Mouse (Mus musculus): ENCODE data around the gene Mark1.

Mark1 gene

DNA sequence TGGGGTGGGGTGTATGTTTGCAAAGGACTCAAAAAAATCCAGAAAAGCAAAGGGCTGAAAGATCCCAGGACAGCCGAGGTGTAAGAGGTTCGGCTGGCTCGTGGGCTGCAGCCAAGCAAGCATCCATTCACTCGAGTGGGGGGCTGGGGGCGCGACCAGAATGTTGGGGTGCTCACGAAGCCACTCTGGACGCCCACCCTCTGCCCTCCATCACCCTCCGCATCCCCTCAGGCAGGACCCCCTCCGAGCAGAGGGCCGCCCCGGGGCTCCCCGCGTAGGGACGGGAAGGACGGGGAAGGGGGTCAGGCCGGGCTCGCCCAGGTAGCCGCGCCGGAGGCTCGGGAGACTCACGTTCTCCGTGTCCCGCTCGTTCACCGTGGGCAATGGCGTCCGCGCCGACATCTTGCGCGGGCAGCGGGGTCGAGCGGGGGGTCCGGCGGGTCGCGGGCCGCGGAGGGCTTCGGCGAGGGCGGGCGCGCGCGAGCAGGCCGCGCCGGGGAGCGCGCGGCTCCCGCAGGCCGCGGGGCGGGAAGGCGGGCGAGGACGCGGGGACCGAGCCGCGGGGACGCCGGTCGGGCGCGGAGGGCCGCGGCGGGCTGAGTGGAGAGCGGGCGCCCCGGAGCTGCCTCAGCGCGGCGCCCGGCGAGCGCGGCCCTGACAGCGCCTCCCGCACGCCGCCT, at the start of gene Mark1:
Mark1 (minus strand) TSS at position 500 of the 680 bp plus-strand sequence.
- DNase-seq, result no peak

DNA sequence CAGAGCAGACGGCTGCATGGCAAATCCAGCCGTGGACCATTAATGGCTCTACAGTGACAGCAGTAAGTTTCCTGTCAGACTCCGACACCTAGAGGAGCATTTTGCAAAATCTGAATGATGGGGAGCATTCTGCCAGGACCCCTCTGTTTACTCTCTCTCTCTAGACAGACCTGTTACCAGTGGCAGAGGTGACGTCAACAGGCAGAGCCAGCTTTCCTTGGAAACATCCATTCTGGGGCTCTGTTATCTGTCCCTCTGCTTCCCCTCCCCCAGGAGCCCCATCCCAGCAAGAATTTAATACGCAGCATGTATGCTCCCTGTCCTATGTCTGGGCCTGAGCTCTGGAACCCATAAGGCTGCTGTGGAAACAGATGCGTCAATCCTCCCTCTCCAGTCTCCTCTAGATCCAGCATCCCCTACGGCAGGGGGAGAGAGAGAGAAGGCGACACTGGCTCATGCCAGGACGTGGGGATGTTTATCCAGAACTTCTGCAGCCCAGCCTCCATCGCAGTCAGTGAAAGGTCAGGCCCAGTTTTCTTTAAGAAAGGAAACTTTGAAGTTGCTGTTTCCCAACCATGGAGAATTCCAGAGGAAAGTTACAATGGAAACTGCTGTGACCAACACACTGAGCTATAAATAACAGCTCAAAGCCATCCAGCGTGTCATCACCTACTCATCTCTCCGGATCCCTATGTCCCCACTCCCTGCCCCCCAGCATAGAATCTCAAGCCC, 48.3 kb upstream of the Mark1 start:
- DNase-seq, result no peak

DNA sequence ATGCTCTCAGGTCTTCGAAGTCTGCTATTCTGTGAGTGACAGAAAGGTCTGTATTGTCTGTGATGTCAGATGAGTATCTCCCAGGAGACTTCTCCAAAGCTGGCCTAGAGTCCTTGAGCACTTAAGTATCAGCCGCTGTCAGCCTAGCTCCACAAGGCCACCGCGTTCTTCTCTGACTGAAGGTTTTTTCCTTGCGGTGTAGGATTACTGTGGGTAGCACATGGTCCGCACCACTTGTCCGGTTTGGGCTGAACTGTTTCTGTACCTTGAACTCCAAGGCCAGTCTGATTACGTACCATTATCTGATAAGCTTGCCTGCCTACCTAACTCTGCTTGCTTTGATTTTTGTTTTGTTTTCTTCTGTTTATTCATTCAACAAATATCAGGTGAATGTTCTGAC, 47.1 kb upstream of the Mark1 start:
- no peak for DNase-seq

DNA sequence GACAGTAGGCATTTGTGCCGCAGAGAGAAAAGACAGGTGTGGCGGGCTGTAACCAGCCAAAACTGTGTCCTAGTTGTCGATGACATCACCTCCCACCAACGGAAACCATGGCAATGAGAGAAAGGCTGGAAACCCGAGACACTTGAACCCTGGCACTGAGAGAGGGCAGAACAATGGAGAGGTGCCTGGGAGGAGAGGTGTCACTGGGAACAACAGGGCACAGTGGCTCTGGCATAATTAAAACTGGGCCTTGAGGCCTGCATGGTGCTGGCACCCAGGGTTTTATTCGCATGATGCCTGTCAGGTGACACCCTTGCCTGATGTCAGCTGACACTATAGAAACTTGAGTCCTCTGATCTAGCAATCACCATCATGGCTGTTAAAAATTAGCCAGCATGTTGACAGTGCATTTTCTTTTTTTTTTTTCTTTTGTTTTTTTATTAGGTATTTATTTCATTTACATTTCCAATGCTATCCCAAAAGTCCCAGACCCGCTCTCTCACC, 38.9 kb upstream of the Mark1 start:
- DNase-seq, result no peak

DNA sequence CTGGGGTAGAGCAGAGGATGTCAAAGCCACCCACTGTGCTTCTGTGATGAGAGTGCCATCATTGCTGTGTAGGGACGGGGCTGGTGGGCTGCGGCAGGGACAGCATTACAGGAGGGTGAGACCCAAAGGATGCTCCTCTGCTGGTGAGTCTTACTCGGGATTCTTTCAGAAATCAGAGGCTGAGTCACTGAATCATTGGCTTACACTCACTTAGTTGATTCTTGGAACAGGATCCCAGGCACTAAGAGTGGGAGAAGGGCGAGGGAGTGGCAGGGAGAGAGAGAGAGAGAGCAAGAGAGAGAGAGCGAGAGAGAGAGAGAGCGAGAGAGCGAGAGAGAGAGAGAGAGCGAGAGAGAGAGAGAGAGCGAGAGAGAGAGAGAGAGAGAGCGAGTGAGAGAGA, 31.2 kb upstream of the Mark1 start:
- DNase-seq, result no peak

DNA sequence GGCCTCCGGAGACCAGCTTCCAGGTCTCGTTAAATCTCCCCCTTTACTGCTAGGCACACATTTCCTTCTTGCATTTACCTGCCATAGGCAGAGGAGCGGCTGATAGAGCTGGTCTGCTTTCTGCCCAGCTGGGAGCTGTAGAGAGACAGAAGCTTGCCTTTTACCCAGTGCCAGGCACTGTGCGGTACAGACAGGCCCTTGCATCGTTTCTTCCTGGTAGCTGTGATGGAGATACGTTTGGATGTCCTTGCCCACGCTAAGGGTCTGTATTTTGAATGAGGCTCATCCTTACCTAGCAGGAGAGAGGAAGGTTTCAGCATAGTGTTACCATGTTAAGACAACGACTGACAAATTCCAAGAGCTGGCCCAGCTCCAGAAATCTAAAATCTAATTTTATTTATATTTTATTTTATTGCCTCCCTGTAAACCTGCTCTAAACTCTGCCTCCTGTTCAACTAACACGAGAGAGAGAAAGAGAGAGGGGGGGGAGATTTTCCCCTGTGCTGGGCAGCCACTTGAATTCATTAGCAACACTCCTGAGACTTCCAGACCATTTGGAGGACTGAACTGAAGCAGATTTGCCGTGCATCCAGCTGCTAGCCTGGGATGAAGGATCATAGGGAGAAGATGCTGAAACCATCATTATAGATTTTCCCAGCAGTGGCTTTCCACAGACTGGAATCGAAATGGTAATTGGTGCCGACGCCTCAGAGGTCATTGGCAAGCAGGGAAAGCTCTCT, 21.2 kb upstream of the Mark1 start:
- DNase-seq, result no peak

DNA sequence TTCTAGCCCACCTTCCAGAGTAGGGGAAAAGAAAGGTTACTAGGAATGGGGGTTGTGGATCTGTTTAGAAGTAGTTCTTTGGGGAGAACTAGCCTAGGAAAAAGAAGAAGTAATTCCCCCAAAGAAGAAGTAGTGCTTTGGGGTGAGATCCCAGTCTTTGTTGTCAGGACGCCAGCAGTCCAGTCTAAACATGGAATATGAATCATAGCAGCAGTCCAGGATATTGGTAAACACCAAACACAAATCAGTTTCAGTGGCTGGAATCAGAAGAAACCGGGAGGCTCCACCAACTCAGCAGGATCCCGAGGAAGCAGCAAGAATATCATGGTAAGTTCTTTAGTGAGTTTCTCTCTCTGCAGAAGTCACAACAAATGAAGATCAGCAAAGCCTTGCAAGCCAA, 13.2 kb upstream of the Mark1 start:
- no peak for DNase-seq

DNA sequence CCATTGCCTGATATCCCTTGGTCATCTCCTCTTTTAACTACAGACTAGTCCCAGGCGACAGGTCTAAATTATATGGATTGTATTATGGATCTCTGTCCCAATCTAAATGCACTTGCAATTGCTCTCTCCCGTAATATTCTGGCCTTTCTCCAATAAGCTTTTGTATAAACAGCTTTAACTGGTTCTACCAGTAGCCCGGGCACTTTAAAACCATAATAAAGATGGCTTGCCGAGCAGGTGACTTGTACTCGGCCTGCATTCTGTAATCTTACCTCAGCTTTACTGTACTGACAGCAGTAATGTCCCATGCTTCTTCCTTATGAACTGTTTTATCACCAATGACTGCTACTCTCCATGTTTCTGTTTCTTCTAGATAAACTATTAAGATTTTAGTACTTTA, 7.7 kb upstream of the Mark1 start:
- DNase-seq, result no peak

DNA sequence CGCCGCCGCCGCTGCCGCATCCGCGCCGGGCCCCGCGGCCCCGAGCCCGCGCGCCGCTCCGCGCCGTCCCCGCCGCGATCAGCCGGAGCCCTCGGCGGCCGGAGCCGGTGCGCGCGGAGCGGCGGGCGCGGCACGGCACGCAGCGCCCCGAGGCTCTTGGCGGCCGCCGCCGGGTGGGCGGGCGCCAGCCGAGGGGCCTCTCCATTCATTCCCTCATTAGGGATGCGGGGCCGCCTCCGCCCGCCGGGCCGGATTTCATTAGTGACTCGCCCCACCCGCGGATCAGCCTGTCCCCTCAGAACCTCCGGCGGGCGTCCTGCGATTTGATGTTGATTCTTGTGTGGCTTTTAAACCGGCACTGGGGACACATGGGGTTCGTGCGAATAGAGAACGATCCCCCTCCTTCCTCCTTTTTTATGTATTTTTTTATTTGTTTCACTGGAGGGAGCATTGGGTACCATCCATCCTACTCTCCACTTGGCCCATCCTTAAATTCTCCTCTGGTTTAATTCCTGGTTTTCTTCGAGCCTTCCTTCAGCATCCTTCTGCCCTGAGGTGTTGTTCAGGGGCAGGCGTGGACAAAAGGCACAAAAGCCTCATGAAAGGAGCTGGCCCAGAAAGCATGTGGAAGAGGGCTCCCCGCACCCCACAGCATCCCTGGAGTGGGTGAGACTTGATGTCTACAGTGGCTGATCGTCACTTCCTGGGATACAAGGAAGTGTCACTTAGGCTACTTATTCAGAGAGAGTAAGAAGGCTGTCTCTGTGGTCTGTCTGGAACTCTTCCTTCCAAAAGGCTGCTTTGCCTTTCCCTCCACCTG, 620 bp upstream of the Mark1 start:
- no peak for DNase-seq

DNA sequence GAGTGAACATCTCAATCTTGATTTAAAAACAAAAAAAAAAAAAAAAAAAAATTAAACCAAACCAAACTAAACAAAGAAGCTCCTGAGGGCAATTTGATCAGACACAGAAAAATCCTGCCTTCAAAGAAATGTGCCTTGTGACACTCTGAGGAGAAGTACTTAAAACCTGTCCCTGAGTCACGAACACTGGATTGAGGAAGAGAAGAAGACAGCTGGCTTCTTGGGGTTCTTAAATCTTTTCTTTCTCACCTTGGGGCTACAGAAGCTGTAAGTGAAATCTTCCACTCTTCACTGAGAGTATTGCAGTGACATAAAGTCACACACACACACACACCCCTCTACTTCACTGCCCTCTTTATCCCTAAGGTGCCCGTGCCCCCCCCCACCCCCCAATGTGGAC, 739 bp downstream of the Mark1 start:
- no peak for DNase-seq

DNA sequence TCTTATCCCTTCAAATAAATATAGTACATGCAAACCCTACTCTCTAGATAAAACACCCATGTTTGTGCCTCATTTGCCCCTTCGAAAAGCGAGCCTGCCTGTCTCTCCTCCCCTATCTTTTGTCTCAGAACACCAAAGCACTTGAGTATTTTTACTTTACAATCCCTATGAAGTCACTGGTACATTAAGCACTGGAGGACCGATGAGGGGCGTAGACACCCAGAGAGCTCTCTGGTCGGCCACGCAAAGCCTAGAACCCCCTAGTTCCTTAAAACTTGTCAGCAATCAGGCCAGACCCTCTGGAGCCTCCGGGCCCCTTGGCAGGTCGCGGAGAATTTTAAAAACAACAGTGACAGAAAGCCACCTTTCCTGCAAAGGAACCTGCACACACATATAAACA, 1.2 kb downstream of the Mark1 start:
- no peak for DNase-seq

DNA sequence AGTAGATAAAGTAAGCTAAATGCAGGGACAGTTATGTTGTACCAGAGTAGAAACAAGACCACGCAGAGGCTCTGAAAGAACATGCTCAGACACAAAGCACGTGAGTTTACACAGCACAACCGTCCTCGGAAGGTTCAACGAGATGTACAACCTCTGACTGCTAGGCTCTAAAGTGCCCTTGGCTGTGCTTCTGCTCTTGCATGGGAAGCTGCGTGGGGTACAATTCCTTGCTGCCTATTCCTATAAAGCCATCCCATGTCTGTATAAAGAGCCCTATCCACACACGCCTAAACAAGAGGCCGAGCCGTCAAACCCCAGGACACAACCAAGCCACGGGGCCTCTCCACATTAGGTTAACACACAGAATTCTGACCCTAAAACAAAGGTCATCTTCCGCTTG, 1.9 kb downstream of the Mark1 start:
- DNase-seq, result no peak

DNA sequence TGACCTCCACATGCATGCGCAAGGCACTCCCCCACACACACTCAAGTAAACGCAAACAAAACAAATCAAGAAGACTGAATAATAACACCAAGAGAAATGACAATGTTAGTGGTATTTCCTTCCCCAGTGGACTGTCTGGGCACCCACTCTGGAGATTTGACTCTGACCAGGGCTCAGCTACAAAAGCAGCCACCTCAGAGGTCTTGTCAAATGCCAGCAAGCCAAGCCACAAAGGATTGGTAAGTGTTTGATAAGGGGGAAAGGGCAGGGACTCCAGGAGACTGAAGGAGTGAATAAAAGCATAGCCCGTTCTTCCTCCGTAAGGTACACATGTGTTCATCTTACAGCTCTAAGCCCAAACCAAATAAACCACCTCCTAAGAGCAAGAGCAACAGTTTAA, 4.0 kb downstream of the Mark1 start:
- no peak for DNase-seq

DNA sequence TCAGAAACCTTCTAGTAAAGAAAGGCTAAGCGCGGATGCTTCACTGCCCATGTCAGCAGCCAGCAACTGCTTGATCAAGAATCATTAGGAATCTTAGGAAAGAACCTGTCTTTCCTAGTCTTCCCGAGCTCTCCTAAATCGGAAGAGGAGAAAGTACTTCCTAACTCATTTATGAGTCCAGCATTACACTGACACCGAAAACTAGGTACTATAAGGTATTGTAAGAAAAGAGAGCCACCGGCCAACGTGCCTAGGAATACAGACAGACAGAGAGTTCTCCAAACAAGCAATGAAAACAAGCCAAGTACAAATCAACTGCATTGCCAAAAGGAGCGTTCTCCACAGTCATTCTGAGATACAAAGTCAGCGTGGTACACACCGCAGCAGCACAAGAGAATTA, 8.2 kb downstream of the Mark1 start:
- DNase-seq, result no peak

DNA sequence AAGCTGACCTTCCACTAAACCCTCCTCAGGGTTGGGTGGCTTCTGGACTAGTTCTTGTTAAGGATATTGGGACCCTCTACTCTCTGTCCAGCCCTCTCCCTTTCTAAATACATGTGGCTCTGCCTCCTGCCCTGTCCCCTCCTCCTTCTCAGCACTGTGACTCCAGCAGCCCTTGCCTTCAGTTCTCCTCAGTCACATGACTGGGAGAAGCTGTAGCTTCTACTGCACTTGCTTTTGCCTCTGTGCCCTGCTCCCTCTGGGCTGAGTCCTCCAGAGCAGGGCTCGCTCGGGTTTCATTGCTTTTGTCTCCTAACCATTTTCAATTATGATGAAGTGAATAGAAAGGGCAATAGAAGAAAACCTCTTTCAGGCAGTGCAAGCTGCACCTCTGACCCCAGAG, 12.6 kb downstream of the Mark1 start:
- DNase-seq, result no peak

DNA sequence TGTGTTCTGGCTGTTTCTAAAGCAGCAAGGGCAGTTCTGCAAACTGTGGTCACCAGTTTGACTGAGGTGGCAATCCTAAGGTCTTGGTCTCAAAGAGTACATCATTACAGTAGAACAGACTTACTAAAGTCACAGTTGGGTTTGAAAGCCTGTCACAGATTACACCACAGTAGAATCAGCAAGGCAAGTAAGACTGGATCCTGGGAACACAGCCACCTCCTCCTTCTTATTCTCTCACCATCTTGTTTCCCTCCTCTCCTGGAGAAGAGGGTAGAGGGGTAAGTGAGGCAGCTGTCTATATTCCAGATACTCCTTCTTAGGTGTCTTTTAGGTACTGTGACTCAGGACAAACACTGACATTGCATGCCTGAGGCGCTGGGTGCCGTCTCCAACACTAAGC, 14.6 kb downstream of the Mark1 start:
- no peak for DNase-seq

DNA sequence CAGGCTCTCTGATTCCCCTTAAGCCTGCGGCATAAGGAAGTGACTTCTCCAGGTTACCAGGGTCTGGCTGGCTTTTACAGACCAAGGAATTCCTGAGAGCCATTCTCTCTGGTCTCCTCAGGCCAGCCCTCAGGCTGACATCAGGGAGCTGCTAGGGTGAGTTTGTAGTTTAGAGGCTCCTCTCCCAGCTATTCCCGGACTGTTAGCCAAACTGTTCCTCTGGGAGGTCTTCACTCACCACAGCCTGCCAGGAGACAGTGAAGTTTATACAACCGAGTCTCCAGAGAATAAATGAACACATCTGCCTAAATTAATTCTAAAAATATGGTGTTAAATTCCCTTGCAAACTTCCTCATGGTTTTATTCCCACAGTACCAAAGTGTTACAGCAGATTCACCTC, 15.6 kb downstream of the Mark1 start:
- DNase-seq, result no peak

DNA sequence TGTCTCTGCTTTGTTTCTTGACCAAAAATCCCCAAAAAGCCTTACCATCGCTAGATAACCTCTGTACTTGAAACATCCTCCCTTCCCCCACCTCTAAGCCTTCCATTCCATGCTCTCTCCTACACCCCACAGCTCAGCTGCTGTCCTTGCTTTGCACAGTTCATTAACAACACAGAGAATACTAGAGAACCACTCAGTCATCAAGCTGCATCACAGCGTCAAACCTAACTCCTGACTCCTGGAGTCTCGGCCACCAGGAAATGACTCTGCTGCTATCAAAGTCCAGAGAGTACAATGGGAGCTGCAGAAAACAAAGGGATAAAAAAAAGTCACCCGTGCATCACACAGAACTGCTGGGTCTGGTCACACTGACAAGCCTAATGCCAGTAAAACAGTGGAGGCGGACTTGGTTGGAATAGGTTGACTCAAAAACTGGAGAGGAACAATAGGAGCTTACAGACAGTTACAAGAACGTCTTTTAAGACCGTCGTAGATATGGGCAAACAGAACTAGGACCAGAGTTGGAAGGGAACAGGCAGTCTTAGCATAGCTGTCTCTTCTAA, 27.1 kb downstream of the Mark1 start:
- no peak for DNase-seq

DNA sequence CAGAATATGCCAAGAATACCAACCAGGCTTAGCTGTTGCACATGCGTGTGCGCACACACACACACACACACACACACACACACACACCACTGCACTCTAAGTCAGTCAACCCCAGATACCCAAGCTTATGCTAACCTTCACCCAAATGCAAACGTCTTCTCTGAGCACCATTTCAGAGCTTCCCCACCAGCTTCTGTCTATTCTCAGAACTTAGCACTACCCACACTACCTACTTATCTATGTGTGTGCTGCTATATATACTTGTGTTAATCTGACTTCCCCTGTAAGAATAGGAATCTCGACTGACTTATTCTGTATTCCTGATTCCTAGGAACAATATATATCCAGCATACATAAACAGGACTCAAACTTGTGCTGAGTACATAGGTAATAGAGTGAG, 30.0 kb downstream of the Mark1 start:
- no peak for DNase-seq

DNA sequence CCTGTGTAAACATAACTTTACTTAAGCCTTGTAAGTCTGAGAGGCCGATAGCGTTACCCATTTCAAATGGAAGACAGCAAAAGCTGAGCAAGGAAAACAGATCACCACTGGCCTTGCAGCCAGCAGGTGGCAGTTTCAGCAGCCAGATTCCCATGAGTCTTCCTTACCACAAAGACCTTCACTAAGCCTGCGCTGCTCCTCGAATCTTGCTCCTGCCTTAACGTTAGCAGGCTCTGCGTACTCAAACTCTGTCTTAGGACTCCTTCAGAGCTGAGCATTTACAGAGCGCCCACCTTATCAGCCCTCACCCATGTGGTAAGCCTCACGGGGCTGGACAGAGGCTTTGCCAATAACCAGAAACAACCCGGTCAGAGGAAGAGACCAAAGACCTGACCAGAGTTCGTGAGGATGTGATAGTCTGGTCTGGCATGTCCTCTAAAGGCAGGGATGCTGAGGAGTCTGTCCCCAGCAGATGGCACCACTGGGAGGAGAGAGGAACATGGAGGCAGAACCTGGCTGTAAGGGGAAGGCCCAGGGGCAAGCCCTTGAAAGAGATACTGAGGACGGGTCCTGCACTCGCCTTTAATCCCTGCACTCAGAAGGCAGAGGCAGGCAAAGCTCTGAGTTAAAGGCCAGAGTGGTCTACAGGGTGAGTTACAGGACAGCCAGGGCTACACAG, 33.5 kb downstream of the Mark1 start:
- peak; percentile 15 to 34 for DNase-seq

DNA sequence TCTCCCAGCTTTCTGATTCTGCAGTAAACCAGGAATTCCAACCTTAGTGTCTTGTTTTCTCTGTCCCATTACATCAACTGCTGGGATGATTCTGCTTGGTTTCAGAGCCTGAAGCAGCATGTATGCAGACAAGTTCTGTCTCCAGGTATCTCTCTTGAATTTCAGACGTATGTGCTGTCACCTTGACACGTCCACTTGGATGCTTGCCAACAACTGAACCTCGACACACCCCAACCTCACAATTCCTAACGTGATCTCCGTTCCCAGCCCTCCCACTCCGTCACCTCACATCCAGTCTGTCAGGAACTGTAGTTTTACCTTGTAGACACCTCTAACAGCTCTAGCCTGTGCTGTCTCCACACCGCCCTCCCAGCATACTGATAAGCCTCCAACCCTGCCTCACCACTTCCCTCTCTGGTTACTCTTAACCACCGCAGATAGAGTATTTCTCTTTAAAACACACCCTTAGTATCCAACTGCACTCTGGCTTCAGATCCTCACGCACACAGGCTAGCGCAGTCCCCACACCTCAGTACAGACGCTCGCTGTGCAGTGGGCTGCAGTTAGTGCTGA, 36.2 kb downstream of the Mark1 start:
- DNase-seq, result no peak

DNA sequence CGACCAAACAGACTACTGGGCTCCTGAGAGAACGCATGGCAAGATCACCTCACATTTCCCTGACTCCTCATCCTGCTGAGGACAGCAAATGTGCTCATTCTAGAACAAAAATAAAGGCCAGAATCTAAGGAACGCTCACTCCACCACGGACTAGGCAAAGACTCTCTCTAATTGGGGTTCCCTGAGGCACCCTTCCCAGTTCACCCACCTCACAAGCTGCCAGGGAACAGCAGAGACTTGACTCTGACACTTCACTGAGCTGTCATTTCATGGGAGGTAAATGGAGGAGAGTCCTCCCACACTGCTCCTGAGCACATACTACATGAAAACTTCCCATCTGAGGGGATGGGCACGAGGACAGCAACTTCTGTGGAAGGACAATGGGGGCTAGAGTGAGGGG, 37.5 kb downstream of the Mark1 start:
- no peak for DNase-seq

Measured in kidney, adult 8-10 months (tissue).